Mouse (Mus musculus) layer of hippocampus, adult 8-10 months (tissue): ENCODE results near the gene Alyref. TPM values are rescaled to one million over a fixed set of nuclear protein-coding genes. Genes with fewer than 3 reads are reported as not detected.
A peak's percentile ranks its signal among the peaks of the same experiment; 100 is the strongest.
"Not testable (repeated sequence)": the region's sequence is repeated elsewhere in the genome, so short reads cannot be mapped to it uniquely, and the experiment has no call there.

Experiments
- DNase-seq, 2 experiments: peaks; one replicate each; pipeline ENCODE4 v3.0.0; 2022; ENCODE audit warnings: low spot score in 2 of 2
- total RNA-seq, 4 experiments: library from RNA; stranded (reverse); gene quantifications; 2 replicates each; pipeline ENCODE4 v1.2.4; 2022

The Alyref gene
- total RNA-seq, 4 experiments from 2014 or later = 38.1 to 61.8 (median 52.9) TPM

- DNase-seq = no peak
Measured at GRCm38 (mm10) chr11:120575046-120575445, 23.1 kb downstream of the Alyref start.

GRCm38 (mm10) chr11:120574278-120574600 is 23.9 kb downstream of the Alyref start:
- no peak for DNase-seq

GRCm38 (mm10) chr11:120573585-120574277 is 24.4 kb downstream of the Alyref start:
- DNase-seq = no peak

GRCm38 (mm10) chr11:120572752-120573584 is 25.2 kb downstream of the Alyref start, which contains the start of gene P4hb:
Gene P4hb, minus strand, starts transcription at chr11:120573253.
- peak; percentile 100 for DNase-seq

- DNase-seq = no peak
Measured at GRCm38 (mm10) chr11:120572417-120572751, 25.8 kb downstream of the Alyref start.

GRCm38 (mm10) chr11:120571754-120572416 is 26.3 kb downstream of the Alyref start:
- no peak for DNase-seq

GRCm38 (mm10) chr11:120571122-120571521 is 27.0 kb downstream of the Alyref start:
- DNase-seq = no peak

- DNase-seq = no peak
Measured at GRCm38 (mm10) chr11:120568324-120568723, 29.8 kb downstream of the Alyref start.

GRCm38 (mm10) chr11:120565114-120565513 is 33.1 kb downstream of the Alyref start:
- DNase-seq = no peak

GRCm38 (mm10) chr11:120562949-120563348 is 35.2 kb downstream of the Alyref start:
- no peak for DNase-seq

GRCm38 (mm10) chr11:120560952-120561728 is 37.0 kb downstream of the Alyref start:
- DNase-seq = no peak

- DNase-seq = not testable (repeated sequence)
Measured at GRCm38 (mm10) chr11:120558843-120559242, 39.3 kb downstream of the Alyref start.

- no peak for DNase-seq
Measured at GRCm38 (mm10) chr11:120555260-120555659, 42.9 kb downstream of the Alyref start.

- no peak for DNase-seq
Measured at GRCm38 (mm10) chr11:120554834-120555233, 43.3 kb downstream of the Alyref start.

GRCm38 (mm10) chr11:120552736-120553135 is 45.4 kb downstream of the Alyref start:
- DNase-seq = no peak

GRCm38 (mm10) chr11:120550810-120551440 is 47.2 kb downstream of the Alyref start, which contains the start of gene Ppp1r27:
Gene Ppp1r27, minus strand, starts transcription at chr11:120551132.
- DNase-seq = no peak

- DNase-seq = no peak
Measured at GRCm38 (mm10) chr11:120549986-120550809, 48.0 kb downstream of the Alyref start.

GRCm38 (mm10) chr11:120549168-120549945 is 48.8 kb downstream of the Alyref start, which contains the start of gene Mcrip1:
Gene Mcrip1, minus strand, starts transcription at chr11:120549727.
- DNase-seq = peak; percentile 84 to 87

GRCm38 (mm10) chr11:120548786-120549167 is 49.4 kb downstream of the Alyref start:
- no peak for DNase-seq
